Mouse (Mus musculus): ENCODE results near the gene Specc1l.
"Not testable (repeated sequence)": the region's sequence is repeated elsewhere in the genome, so short reads cannot be mapped to it uniquely, and the experiment has no call there.

GRCm38 (mm10) chr10:75292206-75292605, 80.3 kb downstream of the Specc1l start:
- not testable (repeated sequence) for TF ChIP-seq CTCF (conservative IDR thresholded peaks at IDR 0.05; ENCODE audit: insufficient read depth, insufficient read length, low read depth, low read length); POLR2A (IDR thresholded peaks at IDR 0.05; ENCODE audit: low read depth, low read length)
